Mouse (Mus musculus) embryo, embryonic 10.5 days (tissue): ENCODE measurements around the gene Pid1.
"Not testable (repeated sequence)": the region's sequence is repeated elsewhere in the genome, so short reads cannot be mapped to it uniquely, and the experiment has no call there.

Experiments used
- DNase-seq: peaks from one replicate; pipeline ENCODE4 v3.0.0-alpha.2; 2015; ENCODE audit warnings: low spot score

The Pid1 gene

DNA sequence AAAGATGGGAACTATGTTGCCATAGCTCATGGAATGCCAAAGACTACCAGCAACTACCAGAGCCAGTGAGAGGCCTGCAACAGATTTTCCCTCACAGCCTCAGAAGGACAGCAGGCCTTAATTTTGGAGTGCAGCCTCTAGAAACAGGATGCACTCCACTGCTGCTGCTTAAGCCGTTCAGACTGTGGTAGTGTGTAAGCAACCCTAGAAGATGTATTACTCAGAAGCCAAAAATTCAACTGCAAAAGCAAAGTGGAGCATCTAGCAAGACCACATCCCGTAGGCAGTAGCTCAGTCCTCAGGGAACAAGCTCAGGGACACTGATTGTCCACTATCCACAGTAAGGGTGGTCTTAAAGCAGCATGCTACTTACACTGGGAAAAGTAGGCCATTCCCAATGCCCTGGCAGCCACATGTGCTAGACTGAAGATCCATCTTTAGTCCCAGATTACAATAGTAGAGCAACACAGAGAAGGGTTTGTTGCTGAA, 92.2 kb downstream of the Pid1 start:
- no peak for DNase-seq

DNA sequence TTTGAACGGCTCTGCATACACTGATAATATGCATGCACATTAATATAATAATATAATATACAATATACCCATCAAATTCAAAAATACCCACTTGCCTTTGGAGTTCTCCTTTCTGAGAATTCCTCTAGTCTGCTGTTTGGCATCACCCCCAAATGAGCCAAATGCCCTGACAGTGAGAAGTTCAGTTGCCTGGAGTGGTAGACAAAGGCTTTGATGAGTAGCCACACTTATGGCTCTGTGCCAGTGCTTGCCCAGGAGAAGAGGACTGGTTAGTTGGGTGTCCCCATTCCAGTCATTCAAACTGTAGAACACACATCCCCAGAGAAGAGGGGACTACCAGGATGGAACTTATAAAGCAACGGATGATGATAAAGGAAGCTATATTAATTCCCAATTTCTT, 106.3 kb downstream of the Pid1 start:
- DNase-seq: no peak

DNA sequence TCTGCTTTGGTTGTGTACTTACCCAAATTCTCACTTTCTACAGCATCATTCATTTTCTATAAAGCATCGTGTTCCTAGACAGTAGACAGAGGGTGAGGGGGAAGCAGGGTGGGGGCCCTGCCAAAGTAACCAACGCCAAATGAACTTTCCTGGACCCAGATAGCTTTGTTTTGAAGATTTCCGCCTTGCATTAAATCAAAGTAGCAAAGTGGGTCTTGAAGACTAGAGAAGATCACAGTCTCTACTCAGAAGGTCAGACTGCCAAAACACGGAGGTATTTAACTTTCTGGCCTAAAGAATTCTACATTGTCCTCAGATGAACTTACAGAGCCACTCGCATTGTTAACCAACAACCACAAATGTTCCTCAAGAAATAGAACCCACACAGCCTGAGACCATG, 109.6 kb downstream of the Pid1 start:
- no peak for DNase-seq

DNA sequence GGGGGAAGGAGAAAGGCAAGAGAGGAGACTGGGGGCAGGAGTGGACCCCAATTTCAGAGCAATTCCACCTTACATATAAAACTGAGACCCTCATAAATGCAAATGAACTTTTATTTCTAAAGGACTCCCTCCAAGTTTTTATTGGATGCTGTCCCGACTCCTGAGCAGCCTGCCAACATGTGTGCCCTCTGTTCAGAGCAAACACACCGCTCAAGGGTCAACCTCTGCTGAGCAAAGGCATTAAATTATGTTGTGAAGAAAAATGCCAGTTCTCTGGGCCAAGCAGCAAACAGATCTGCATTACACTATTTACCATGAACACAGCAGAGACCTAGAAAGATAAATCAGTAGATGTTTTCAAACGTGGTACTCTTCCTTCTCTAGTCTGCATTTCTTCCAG, 110.1 kb downstream of the Pid1 start:
- DNase-seq: no peak

DNA sequence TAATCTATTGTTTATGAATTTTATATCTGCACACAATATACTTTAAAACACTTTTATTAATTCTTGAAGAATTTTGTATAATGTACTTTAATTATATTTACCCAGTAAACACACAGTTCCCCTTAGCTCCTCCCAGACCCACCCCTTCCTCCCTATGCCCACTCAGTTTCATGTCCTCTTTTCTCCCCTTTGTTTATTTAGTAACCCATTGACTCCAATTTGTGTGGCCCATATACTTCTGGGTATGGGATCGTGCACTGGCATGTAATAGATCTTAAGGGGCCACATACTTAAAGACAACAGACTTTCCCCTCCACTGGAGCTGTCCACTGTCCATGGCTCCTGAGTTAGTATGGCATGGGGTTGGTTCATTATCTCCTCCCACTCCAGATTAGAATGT, 112.8 kb downstream of the Pid1 start:
- DNase-seq: no peak

DNA sequence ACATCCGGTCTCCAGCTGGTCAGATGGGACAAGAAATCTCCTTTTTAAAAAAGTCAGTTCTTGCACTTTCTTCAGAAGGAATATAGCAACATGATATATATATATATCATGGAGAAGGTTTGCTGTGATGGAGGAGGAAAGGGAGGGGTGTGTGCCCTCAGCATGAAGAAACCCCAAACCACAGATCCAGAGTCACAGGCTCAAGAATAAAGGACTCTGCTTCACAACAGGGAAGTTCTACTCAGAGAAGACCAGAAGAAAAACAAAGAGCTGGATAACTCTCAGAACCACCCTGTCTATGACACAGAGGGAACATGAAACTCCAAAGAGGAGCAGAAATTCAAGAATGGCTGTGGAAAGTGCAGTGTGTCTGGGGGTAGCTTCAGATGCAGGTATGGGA, 113.2 kb downstream of the Pid1 start:
- DNase-seq: no peak

DNA sequence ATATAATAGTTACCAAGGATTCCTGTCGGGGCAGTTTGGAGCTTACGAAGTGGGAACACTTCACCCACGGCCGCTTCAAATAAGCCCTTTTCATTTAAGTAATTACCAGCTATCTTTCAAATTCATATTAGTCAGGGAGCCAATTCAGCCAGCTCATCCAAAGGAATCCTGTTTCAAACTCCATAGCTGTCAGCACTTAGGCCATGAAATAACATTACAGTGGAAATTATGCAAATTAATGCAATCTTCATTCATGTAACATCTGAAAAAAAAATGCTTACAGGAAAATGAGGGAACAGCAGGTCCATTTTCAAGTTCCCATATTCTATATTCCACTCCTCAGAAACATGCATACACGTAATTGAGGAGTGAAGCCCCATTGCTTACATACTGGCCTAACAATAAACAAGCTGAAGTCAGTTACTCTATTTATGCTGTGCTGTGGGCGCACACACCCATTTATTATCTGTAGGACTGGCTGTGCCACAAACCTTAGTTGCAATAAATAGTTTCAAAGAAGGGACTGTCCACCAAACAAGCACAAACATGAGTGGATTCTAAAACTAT, 114.1 kb downstream of the Pid1 start:
- no peak for DNase-seq

DNA sequence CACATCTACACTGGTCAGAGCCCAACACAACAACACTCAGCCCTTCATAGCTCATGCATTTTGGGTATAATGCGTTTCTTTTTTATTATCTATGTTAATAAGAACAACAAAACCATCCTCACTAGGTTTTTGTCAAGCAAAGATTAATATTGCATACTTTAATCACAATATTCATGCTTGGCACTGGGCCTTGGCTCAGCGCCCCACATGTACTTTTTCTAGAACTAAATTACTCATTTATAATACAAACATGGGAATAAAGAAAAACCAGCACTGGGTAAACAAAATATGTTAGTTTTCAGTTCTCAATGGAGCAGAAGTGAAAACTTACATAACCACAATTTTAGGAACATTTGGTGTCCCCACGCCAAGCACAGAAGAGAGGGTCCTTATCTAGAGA, 116.9 kb downstream of the Pid1 start:
- no peak for DNase-seq

DNA sequence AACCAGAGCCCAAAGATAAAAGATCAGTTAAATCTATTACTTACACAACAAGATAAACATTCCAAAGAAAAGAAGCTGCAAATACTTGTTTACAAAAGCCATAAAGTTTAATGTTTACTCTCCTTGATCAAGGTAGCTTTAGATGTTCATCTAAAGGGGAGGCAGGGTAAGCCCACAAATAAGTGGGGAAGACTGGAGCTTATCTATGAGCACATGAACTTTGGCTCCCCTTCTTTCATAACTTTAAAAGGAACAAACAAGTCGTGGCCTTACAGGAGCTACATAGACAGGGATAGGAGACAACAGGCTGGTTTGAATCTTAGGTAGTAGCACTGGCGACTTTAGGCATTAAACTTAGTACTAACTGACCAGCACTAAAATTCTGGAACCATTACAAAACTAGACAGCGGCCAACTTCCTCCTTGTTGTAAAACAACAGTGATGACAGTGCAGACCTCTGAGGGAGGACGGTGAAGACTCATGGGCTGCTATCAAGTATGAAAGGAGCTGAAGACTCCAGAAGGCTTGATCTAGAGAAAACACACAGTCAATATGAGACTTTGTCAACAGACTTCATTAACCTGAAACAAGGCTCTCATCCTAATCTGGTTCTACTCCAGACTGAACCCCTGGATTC, 122.7 kb downstream of the Pid1 start:
- no peak for DNase-seq

DNA sequence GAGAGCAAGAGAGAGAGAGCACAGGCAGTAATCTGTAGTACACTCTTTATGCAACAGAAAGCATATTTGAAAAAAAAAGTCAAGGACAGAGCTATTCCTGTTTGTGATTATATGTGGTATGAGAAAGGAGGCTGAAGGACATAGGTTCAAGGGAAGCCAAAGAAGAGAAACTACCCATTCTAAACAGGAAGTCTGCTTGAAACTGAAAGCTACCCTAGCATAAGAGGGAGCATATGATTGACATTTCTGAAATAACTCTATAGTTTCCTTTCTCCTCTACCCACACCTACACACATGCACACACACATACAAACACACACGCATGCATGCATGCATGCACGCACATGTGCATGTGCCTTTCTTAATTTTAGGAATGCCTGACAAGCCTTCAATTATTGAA, 123.8 kb downstream of the Pid1 start:
- no peak for DNase-seq

DNA sequence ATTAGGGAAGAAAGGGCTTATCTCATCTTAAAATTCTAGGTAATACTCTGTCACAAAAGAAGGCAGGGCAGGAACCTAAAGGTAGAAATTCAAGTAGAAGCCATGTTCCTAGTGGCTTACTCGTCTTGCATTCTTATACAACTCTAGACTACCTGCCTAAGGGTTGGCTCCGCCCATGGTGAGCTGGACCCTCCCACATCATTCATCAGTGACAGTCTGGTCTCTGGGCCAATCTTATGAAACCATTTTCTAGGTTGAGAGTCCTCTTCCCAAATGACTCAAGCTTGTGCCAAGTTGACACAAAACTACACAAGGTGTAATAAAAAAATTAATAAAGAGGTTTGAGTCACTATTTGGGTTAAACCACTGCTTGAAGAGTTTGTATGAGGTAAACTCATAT, 133.5 kb downstream of the Pid1 start:
- no peak for DNase-seq

DNA sequence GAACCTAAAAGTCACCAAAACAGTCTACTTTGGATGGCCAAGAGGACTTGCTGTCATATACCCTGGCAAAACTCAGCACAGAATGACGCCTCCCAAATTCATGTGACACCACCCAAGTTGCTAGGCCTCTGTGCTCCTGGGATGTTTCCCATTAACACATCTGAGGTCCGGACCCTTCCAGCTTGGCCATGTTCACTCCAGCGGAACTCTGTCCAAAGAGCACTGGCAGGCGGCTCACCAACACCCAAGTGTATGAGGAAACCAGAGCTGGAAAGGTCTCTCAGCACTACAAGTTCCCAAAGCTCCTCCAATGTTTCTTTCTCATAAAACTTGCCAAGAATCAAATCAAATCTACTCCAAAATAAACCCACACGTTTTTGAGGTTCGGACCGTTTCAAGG, 138.4 kb downstream of the Pid1 start:
- DNase-seq: no peak

DNA sequence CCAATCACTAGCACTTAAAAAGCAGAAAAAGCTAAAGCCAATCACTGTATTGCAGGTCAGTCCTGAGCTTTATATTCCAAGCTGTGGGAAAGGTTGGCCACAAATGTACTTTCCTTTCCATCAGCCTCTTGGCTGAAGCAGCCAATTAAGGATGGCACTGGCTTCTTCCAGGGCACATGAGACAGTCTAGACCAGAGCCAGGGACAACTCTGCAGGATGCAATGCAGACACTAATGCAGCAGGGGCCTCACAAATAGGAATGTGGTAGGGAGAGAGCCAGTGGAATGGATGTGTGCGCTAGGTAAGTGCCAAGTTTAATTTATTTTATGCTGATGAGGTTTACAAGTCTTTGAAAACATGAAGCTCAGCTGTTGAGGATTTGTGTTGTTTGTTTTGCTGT, 141.9 kb downstream of the Pid1 start:
- DNase-seq: no peak

DNA sequence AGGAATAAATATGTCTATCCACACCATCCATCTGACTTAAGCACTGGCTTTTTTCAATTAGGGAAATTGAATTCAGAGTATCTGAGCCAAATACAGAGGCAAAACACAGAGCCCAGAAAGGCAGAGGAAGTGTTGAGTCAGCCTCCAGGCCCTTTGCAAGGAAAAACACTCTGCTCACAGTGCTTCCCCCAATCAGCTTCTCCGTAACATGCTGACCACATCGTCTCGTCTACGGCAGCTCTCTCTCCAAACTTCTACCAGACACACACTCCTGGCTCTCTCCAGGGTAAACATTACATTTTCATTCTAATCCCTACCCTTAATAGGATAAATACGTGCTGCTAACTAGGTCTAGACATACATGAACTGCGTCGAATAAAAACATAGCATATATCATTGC, 145.4 kb downstream of the Pid1 start:
- DNase-seq: peak; percentile 5

DNA sequence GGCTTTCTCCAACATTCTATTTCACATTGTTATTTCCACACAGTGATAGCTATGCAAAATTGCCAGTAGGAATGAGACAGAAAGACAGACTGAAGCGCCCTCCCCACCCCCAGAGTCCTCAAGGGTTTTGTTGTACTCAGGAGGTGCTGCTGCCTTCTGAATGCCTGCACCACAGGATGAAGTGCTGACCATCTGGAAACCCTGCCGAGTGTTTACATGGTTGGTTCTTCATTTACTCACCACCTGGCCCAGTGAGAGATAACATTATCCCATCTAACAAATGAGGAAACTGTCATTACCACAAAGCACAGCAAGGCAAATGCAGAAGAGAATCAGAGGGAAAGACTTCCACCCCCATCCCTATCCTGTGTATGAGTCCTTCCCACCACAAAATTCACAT, 146.2 kb downstream of the Pid1 start:
- no peak for DNase-seq

DNA sequence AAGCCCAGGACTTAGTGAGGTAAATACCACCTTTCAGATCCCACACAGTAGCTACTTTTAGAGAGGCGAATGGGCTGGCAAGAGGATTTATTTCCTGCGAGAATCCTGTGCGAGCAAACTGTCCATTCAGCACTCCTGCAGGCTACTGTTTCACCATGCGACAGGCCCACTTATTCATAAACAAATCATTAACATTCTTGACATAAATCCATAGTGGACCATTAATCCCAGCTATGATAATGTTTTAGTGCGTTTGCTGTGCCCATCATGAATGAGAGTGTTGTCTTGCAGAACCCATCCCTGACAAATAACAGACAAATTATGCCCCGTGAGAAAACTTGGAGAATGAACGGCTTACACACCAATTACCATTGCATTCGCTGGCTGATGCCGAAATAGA, 152.5 kb downstream of the Pid1 start:
- peak; percentile 2 for DNase-seq

DNA sequence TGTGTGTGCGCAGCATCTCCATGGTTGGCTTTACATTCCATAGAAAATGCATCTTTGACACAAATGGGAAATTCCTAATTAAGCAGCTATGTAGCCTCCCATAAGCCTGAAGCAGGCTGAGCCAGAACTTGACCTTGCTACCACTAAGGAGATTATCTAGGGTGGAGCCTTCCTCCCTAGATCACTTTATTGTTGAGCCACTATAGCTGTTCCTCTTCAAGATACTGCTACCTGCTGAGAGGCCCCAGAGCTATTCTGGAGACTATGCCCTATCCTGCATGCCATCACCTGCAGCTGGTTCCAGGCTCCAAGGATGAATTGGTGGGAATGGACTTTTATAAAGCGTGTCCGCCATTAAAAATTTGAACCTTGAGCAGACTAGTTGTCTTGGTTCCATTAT, 158.2 kb downstream of the Pid1 start:
- not testable (repeated sequence) for DNase-seq

DNA sequence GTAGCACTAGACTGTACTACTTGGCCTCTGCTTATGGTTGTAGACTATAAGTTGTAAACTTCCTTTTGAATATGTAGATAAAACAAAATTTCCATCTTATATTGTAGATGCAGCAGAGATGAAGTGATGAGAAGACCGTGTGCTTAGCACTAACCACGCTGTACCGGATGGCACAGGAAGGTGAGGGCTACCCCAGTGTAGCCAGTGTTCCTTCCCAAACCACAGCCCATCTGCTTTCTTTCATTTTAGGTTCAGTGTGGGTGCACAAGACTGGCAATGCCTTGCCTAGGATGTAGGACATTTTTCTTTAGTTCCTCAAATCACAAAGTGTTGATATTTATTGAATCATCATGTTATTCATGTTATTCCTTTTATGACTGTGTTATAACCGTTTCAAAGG, 160.5 kb downstream of the Pid1 start:
- no peak for DNase-seq

DNA sequence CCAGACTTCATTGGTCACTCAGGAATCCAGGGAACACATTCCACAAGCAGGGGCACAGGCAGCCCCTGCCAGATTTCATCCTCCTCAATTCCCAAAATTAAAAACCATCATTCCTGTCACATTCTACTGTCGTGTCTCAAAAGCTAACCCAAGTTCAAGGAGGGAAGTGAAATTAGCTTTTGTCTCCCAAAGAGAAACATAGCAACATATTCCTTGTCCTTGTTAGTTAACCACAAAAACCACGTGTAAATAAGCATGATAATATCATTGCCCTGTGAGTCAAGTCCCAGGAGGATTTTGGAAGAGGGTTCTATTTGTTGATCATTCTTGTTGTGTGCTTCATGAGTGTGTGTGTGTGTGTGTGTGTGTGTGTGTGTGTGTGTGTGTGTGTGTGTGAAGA, 164.1 kb downstream of the Pid1 start:
- no peak for DNase-seq

DNA sequence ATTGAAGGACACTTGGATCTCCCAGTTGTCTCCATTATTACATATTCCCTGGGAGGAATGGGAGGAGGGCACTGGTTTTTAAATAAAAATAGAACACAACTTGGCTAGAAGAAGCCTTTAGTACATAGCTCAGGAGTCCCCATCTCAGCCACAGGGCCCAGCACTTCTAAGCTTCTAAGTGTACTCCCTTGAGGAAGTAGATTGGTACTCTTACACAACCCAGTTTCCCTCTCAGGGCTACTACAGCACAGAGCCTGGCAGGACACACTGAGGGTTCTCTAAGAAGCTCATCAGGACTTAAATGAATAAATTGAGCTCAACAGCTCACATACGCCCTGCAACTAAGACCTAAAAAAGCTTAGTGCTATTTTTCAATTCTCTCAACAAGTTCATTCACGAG, 165.1 kb downstream of the Pid1 start:
- DNase-seq: no peak

DNA sequence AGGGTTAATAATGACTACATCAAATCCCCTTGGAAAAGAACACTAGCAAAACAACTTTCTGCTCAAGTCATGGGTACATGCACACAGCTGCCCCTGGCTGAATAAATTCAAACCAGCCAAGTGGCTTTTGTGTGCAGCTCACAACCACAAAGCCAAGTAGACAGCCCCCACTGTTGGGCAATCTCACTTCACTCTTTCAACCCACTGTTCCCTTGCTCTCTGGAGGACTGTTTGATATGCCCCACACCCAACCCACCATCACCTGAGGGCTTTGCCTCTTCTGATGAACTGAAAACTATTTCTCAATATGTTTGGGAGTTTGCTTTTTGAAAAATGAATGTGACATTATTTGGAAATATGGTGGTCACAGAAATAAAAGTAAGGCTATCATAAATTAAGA, 171.8 kb downstream of the Pid1 start:
- DNase-seq: no peak

DNA sequence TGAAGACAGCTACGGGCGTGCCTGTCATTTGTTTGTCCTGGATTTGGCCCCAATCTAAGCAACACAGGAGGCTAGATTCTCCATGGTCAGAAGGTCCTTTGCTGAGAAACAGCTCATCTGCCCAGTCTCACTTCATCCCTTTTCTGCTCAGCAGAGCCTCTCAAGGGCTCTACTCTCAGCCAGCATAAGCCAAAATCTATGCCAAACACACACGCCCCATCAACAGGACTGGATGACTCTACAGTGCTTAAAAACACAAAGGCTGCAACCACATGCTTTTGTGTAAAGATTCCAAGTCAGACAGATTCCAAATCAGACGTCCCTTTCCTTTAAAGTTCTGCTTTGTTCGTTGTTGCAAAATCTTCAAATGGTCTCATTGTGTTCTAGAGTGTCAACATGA, 174.5 kb downstream of the Pid1 start:
- no peak for DNase-seq

DNA sequence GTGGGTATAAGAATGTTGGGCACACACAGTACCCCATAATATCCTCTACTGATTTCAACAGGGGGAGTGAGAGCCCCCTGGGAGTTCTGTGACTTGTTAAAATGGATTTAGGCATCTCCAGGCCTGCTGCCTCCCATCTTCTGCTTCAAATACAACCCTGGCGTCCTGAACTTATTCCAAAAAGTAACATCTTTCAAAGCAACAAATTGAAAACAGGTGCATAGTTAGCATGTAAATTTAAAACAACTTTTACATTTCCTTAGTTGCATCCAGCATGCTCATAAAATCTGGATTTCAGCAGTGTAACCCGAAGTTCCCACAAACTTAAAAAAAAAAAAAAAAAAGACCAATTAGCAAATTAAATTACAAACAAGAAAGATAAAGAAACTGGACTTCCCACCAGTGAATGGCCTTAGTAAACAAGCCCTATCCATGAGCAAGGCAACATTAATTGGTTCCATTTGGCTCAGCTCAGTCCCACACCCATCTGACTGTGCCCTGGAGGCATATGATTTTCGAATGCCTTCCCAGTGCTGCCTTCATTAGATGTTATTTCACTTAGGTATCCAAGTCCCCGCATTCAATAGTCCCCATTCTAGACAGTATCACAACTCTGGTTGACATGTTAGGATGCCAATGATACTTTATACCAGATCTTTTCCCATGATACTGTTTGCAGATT, 177.1 kb downstream of the Pid1 start:
- peak; percentile 35 for DNase-seq

DNA sequence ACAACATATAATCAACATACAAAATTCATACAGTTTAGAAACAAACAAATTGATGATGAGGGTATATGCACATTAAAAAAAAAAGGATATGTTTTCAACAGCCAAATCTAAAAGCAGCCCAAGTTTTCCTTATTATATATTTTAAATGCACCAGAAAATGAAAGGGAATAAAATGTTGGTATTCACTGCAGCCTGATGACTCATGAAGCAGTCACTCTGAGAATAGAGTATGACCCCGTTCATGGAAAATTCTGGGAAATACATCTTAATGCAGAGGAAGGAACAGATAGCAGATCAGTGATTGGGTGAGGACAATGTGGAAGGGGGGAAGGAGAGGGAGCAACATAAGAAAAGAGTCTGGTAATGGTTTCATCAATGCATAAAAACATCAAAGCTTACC, 186.3 kb downstream of the Pid1 start:
- DNase-seq: no peak
